In genomic region chrX:162098364-162098763, GRCm38 (mm10) we compare ENCODE assay signal across 21 mouse cellular contexts.
DNase-seq lines count a peak whose midpoint lies in the region; ATAC-seq and TF ChIP-seq lines count a peak whose summit lies in the region.
"Had no signal": no experiment of that assay in that cellular context is flagged by ENCODE, and none has a peak within 500 bp of the region (broad histone marks: within the 10 kb centered on the region; RNA-seq: fewer than 3 reads in every experiment).

No protein-coding gene starts in this region.

- no peak overlapping the region for H3K4me3 ChIP-seq in kidney, adult 2 months (ENCODE audit: insufficient read depth, low read depth, low read length)
- no peak overlapping the region for H3K4me3 ChIP-seq in kidney, embryonic 15.5 days (replicated peaks)
- H3K4me3 ChIP-seq in lung, embryonic 16.5 days (ENCODE audit: low read length) = no peak overlapping the region
- H3K4me3 ChIP-seq in embryonic facial prominence, embryonic 10.5 days = no peak overlapping the region
- H3K4me3 ChIP-seq: embryonic facial prominence, embryonic 15.5 days; heart, adult 2 months; heart, embryonic 15.5 days; limb, embryonic 13.5 days; liver, embryonic 13.5 days; midbrain, embryonic 12.5 days; neural tube, embryonic 13.5 days had no signal

- ATAC-seq in kidney, embryonic 15.5 days (replicated peaks; ENCODE audit: low FRiP score) = no peak
- peak; percentile 72 for ATAC-seq in lung, embryonic 16.5 days (ENCODE audit: low read depth)
- ATAC-seq: inflammation-experienced regulatory T-cells, adult 6 months had no signal

- no peak overlapping the region for H3K27ac ChIP-seq in kidney, adult 2 months (ENCODE audit: insufficient read depth, low read depth, low read length)
- no peak overlapping the region for H3K27ac ChIP-seq in kidney, embryonic 15.5 days
- H3K27ac ChIP-seq in lung, embryonic 16.5 days (ENCODE audit: low read length) = peak overlapping the region; percentile 31; the same call in 1 of the 2 replicates
- H3K27ac ChIP-seq in embryonic facial prominence, embryonic 10.5 days (replicated peaks) = no peak overlapping the region
- H3K27ac ChIP-seq: embryonic facial prominence, embryonic 15.5 days; heart, adult 2 months; heart, embryonic 15.5 days; limb, embryonic 13.5 days; liver, embryonic 13.5 days; midbrain, embryonic 12.5 days; neural tube, embryonic 13.5 days had no signal

- H3K4me2 ChIP-seq in kidney, embryonic 15.5 days = no peak overlapping the region
- no peak overlapping the region for H3K4me2 ChIP-seq in lung, embryonic 16.5 days (ENCODE audit: low read depth, low read length)
- H3K4me2 ChIP-seq: embryonic facial prominence, embryonic 15.5 days; heart, embryonic 15.5 days; limb, embryonic 13.5 days; liver, embryonic 13.5 days; midbrain, embryonic 12.5 days; neural tube, embryonic 13.5 days had no signal

- H3K9ac ChIP-seq in kidney, embryonic 15.5 days = no peak overlapping the region
- H3K9ac ChIP-seq in lung, embryonic 16.5 days (ENCODE audit: low read length) = no peak overlapping the region
- H3K9ac ChIP-seq: embryonic facial prominence, embryonic 15.5 days; heart, embryonic 15.5 days; limb, embryonic 13.5 days; liver, embryonic 13.5 days; midbrain, embryonic 12.5 days; neural tube, embryonic 13.5 days had no signal

- WGBS in kidney, adult 2 months = 33% methylated on average over 4 of the region's 4 CpGs
- WGBS in kidney, embryonic 15.5 days = 40% methylated on average over 4 of the region's 4 CpGs
- WGBS in lung, embryonic 16.5 days = 29% methylated on average over 4 of the region's 4 CpGs
- WGBS in embryonic facial prominence, embryonic 10.5 days = 65% methylated on average over 4 of the region's 4 CpGs

- no peaks in the 10 kb centered on the region for H3K36me3 ChIP-seq in kidney, adult 2 months (ENCODE audit: control insufficient read depth, insufficient read depth, low read length)
- no peaks in the 10 kb centered on the region for H3K36me3 ChIP-seq in kidney, embryonic 15.5 days
- H3K36me3 ChIP-seq in lung, embryonic 16.5 days (ENCODE audit: control insufficient read depth, insufficient read depth, low read length) = no peaks in the 10 kb centered on the region
- H3K36me3 ChIP-seq in embryonic facial prominence, embryonic 10.5 days (replicated peaks) = no peaks in the 10 kb centered on the region
- H3K36me3 ChIP-seq: embryonic facial prominence, embryonic 15.5 days; G1E; heart, embryonic 15.5 days; limb, embryonic 13.5 days; liver, embryonic 13.5 days; midbrain, embryonic 12.5 days; neural tube, embryonic 13.5 days had no signal

- peaks cover 3% of the 10 kb centered on the region; the same call in 1 of the 2 replicates for H3K4me1 ChIP-seq in kidney, adult 2 months (ENCODE audit: control insufficient read depth, insufficient read depth, low read length)
- H3K4me1 ChIP-seq in kidney, embryonic 15.5 days = no peaks in the 10 kb centered on the region
- H3K4me1 ChIP-seq in lung, embryonic 16.5 days (replicated peaks; ENCODE audit: control insufficient read depth, insufficient read depth, low read length) = peaks cover 5% of the 10 kb centered on the region; the same call in 1 of the 2 replicates
- H3K4me1 ChIP-seq in embryonic facial prominence, embryonic 10.5 days = no peaks in the 10 kb centered on the region
- H3K4me1 ChIP-seq: embryonic facial prominence, embryonic 15.5 days; heart, embryonic 15.5 days; liver, embryonic 13.5 days; midbrain, embryonic 12.5 days; neural tube, embryonic 13.5 days had no signal

- no peak for TF ChIP-seq POLR2A in kidney, adult 2 months (IDR thresholded peaks at IDR 0.05; ENCODE audit: low read depth, low read length)

- H3K9me3 ChIP-seq in kidney, embryonic 15.5 days (replicated peaks) = no peaks in the 10 kb centered on the region
- no peaks in the 10 kb centered on the region for H3K9me3 ChIP-seq in lung, embryonic 16.5 days (ENCODE audit: control insufficient read depth, low read length)
- no peaks in the 10 kb centered on the region for H3K9me3 ChIP-seq in embryonic facial prominence, embryonic 10.5 days
- H3K9me3 ChIP-seq: embryonic facial prominence, embryonic 15.5 days; G1E; heart, embryonic 15.5 days; limb, embryonic 13.5 days; liver, embryonic 13.5 days; midbrain, embryonic 12.5 days; neural tube, embryonic 13.5 days had no signal

- TF ChIP-seq CTCF in kidney, adult 2 months (conservative IDR thresholded peaks at IDR 0.05; ENCODE audit: insufficient read depth, insufficient read length, low read depth, low read length) = no peak

- DNase-seq in adrenal gland, postnatal 14 days = peak; percentile 5
- no peak for DNase-seq in adrenal gland, postnatal 36 days
- DNase-seq in kidney, adult 2 months = peak; percentile 63
- peak; percentile 27 for DNase-seq in Muller cell, postnatal 12 days (ENCODE audit: inconsistent ontology term)
- DNase-seq in embryonic facial prominence, embryonic 10.5 days (ENCODE audit: low spot score) = no peak
- DNase-seq in frontal cortex, postnatal 14 days (ENCODE audit: low spot score in 2 of 2) = no peak
- DNase-seq: cerebellum, postnatal 10 days; gastrocnemius, postnatal 14 days; heart, adult 2 months; liver, embryonic 13.5 days; right cerebral cortex, adult 18-20 months; thymus, postnatal 14 days had no signal

- H3K27me3 ChIP-seq in kidney, adult 2 months (replicated peaks; ENCODE audit: control insufficient read depth, insufficient read depth, low read length) = no peaks in the 10 kb centered on the region
- H3K27me3 ChIP-seq in kidney, embryonic 15.5 days = peaks cover 64% of the 10 kb centered on the region
- H3K27me3 ChIP-seq in lung, embryonic 16.5 days (ENCODE audit: control insufficient read depth, insufficient read depth, low read depth, low read length) = no peaks in the 10 kb centered on the region; the same call in 1 of the 2 replicates
- peaks cover 99% of the 10 kb centered on the region for H3K27me3 ChIP-seq in embryonic facial prominence, embryonic 10.5 days (replicated peaks; ENCODE audit: low read depth, poor library complexity, severe bottlenecking)
- H3K27me3 ChIP-seq: embryonic facial prominence, embryonic 15.5 days had no signal

Comparison
In these comparisons a context has a peak if more than half of its experiments do, and no peak if none do; other contexts are left out.
1. DNase-seq: peak in adrenal gland, postnatal 14 days (single experiment), kidney, adult 2 months (single experiment) and Muller cell, postnatal 12 days (single experiment); none in adrenal gland, postnatal 36 days (0 of 2), embryonic facial prominence, embryonic 10.5 days (single experiment) and frontal cortex, postnatal 14 days (0 of 2).